In genomic region chr10:75473411-75473810, GRCm38 (mm10) we compare ENCODE assay signal across 24 mouse cellular contexts. TPM values are rescaled to one million over a fixed set of nuclear protein-coding genes. Genes with fewer than 3 reads are reported as not detected.
DNase-seq lines count a peak whose midpoint lies in the region; ATAC-seq and TF ChIP-seq lines count a peak whose summit lies in the region.
"Had no signal": no experiment of that assay in that cellular context is flagged by ENCODE, and none has a peak within 500 bp of the region (broad histone marks: within the 10 kb centered on the region; RNA-seq: fewer than 3 reads in every experiment).

No protein-coding gene starts in this region.

- TF ChIP-seq POLR2A in heart, adult 2 months (IDR thresholded peaks at IDR 0.05; ENCODE audit: insufficient read depth, low read depth, low read length) = no peak

- H3K27me3 ChIP-seq in heart, adult 2 months (ENCODE audit: control insufficient read depth, insufficient read depth, low read length) = no peaks in the 10 kb centered on the region
- no peaks in the 10 kb centered on the region for H3K27me3 ChIP-seq in splenic B cell, adult 2 months (ENCODE audit: control insufficient read depth, insufficient read depth, low read length, poor library complexity, severe bottlenecking)
- H3K27me3 ChIP-seq: CH12.LX; heart, embryonic 13.5 days; limb, embryonic 13.5 days; midbrain, embryonic 13.5 days had no signal

- peaks cover 3% of the 10 kb centered on the region for H3K4me1 ChIP-seq in heart, adult 2 months (ENCODE audit: control insufficient read depth, insufficient read depth, low read length)

- H3K27ac ChIP-seq in heart, adult 2 months = no peak overlapping the region
- H3K27ac ChIP-seq: forebrain, embryonic 10.5 days; heart, embryonic 13.5 days; limb, embryonic 13.5 days; macrophage; midbrain, embryonic 13.5 days had no signal

- H3K79me2 ChIP-seq in heart, adult 2 months (replicated peaks; ENCODE audit: control insufficient read depth, insufficient read depth, low read length) = no peaks in the 10 kb centered on the region

- ATAC-seq in hematopoietic stem cell, adult 5-6 weeks (replicated peaks in 1 of 2; ENCODE audit: insufficient read depth in 1 of 2, low FRiP score in 2 of 2, low TSS enrichment in 1 of 2, low read depth in 1 of 2, poor library complexity in 2 of 2, severe bottlenecking in 2 of 2) = peak; percentile 97
- ATAC-seq: forebrain, postnatal 0 days; hindbrain, embryonic 16.5 days; intestine, embryonic 16.5 days; midbrain, embryonic 13.5 days had no signal

- 66% methylated on average over 8 of the region's 8 CpGs for WGBS in heart, adult 2 months

- no peak overlapping the region for H3K9ac ChIP-seq in heart, adult 2 months (ENCODE audit: low read depth, low read length)
- H3K9ac ChIP-seq: forebrain, postnatal 0 days; heart, embryonic 13.5 days; limb, embryonic 13.5 days; lung, embryonic 14.5 days; midbrain, embryonic 13.5 days had no signal

- no peak for TF ChIP-seq CTCF in heart, adult 2 months (IDR thresholded peaks at IDR 0.05)

- no peak for TF ChIP-seq EP300 in heart, adult 2 months (IDR thresholded peaks at IDR 0.05; ENCODE audit: insufficient read depth, low read depth, low read length)

- H3K36me3 ChIP-seq in heart, adult 2 months (ENCODE audit: control insufficient read depth, insufficient read depth, low read length) = no peaks in the 10 kb centered on the region
- H3K36me3 ChIP-seq in splenic B cell, adult 2 months (ENCODE audit: control insufficient read depth, insufficient read depth, low read length, poor library complexity, severe bottlenecking) = no peaks in the 10 kb centered on the region
- H3K36me3 ChIP-seq: forebrain, embryonic 10.5 days; heart, embryonic 13.5 days; limb, embryonic 13.5 days; midbrain, embryonic 13.5 days had no signal

- DNase-seq in heart, adult 11 months = peak; percentile 88
- no peak for DNase-seq in heart, adult 2 months
- peak; percentile 41 to 51 for DNase-seq in spleen, postnatal 36 days (ENCODE audit: low spot score in 2 of 2)
- no peak for DNase-seq in spleen, adult 12 weeks (ENCODE audit: low spot score)
- peak; percentile 80 for DNase-seq in splenic B cell, adult 2 months (ENCODE audit: low read depth, low spot score)
- DNase-seq in cerebellum, postnatal 4 days (ENCODE audit: low spot score in 2 of 2) = no peak
- DNase-seq in thymus, postnatal 36 days = no peak
- DNase-seq: adrenal gland, postnatal 14 days; cerebellum, adult 11 months; cerebellum, postnatal 14 days; forebrain, postnatal 0 days; heart, postnatal 36 days; lung, embryonic 14.5 days; right cerebral cortex, postnatal 4 days; thymus, adult 18-20 months had no signal

- no peak overlapping the region for H3K4me3 ChIP-seq in heart, adult 2 months
- H3K4me3 ChIP-seq: forebrain, embryonic 10.5 days; heart, embryonic 13.5 days; limb, embryonic 13.5 days; midbrain, embryonic 13.5 days had no signal

- intact Hi-C loops in heart, adult 2 months (cut with DNase I) = no loop called here

RNA-seq across cellular contexts. Expression of gene Snrpd3, which starts 43.9 kb away (rescaled TPM):
- total RNA-seq in heart, adult 2 months (2021) = 10 to 100 TPM; 61.1 to 65.8 TPM
- polyA plus RNA-seq in heart, adult 2 months (2012; rRNA removed) = 20.8 and 24.8 TPM in 2 replicates
- total RNA-seq in hematopoietic stem cell, adult 5-6 weeks (2017) = 40.2 and 83.0 TPM in 2 replicates

RNA-seq across cellular contexts. Expression of gene Gucd1, which starts 44.4 kb away (rescaled TPM):
- total RNA-seq in heart, adult 2 months (2021) = 10 to 100 TPM; 33.2 to 37.7 TPM
- polyA plus RNA-seq in heart, adult 2 months (2012; rRNA removed) = 44.7 and 50.3 TPM in 2 replicates
- 16.7 and 24.9 TPM in 2 replicates for total RNA-seq in hematopoietic stem cell, adult 5-6 weeks (2017)

Comparison
In these comparisons a context has a peak if more than half of its experiments do, and no peak if none do; other contexts are left out.
1. DNase-seq: peak in heart, adult 11 months (single experiment), spleen, postnatal 36 days (2 of 2) and splenic B cell, adult 2 months (single experiment); none in heart, adult 2 months (0 of 2), spleen, adult 12 weeks (single experiment), cerebellum, postnatal 4 days (0 of 2) and thymus, postnatal 36 days (0 of 2).